Mouse (Mus musculus) forebrain, embryonic 10.5 days (tissue): ENCODE data around the gene Dthd1. TPM values are rescaled to one million over a fixed set of nuclear protein-coding genes. Genes with fewer than 3 reads are reported as not detected.

Experiments
- DNase-seq: peaks from one replicate; pipeline ENCODE4 v3.0.0-alpha.2; 2017; ENCODE audit warnings: low spot score; ENCODE audit errors: extremely low spot score
- H3K27ac ChIP-seq: fragments of 300-500 bp; sonication (generic); 2 replicates; pipeline ENCODE4 v1.5.1; 2016; ENCODE audit warnings: mild to moderate bottlenecking
- H3K27me3 ChIP-seq: fragments of 300-500 bp; sonication (generic); 2 replicates; pipeline ENCODE4 v1.6.1; 2016; ENCODE audit warnings: mild to moderate bottlenecking; ENCODE audit not compliant: poor library complexity, severe bottlenecking
- H3K36me3 ChIP-seq: fragments of 300-500 bp; sonication (generic); replicated peaks from 2 replicates; pipeline ENCODE4 v1.6.1; 2016; ENCODE audit warnings: mild to moderate bottlenecking, moderate library complexity
- H3K4me1 ChIP-seq: fragments of 300-500 bp; sonication (generic); 2 replicates; pipeline ENCODE4 v1.6.1; 2016
- H3K4me3 ChIP-seq: fragments of 300-500 bp; sonication (generic); 2 replicates; pipeline ENCODE4 v1.5.1; 2016; ENCODE audit warnings: mild to moderate bottlenecking, moderate library complexity
- H3K9me3 ChIP-seq: fragments of 300-500 bp; sonication (generic); 2 replicates; pipeline ENCODE4 v1.6.1; 2016; ENCODE audit warnings: mild to moderate bottlenecking, moderate library complexity
- WGBS: fragments of 180-500 bp; shearing (Covaris S2); methylation state at CpG from one replicate; pipeline ENCODE4 v1.1.7; 2016; 5-methylcytosine and 5-hydroxymethylcytosine counted together
- polyA plus RNA-seq: library from polyadenylated mRNA; unstranded; fragments of >200 nt; fragmentation: Nextera tagmentation; extraction: Ambion mirVana; gene quantifications from 2 replicates; pipeline ENCODE4 v1.2.1, GENCODE M21; 2016

Gene Dthd1
- polyA plus RNA-seq, result not detected in 2 replicates

DNA sequence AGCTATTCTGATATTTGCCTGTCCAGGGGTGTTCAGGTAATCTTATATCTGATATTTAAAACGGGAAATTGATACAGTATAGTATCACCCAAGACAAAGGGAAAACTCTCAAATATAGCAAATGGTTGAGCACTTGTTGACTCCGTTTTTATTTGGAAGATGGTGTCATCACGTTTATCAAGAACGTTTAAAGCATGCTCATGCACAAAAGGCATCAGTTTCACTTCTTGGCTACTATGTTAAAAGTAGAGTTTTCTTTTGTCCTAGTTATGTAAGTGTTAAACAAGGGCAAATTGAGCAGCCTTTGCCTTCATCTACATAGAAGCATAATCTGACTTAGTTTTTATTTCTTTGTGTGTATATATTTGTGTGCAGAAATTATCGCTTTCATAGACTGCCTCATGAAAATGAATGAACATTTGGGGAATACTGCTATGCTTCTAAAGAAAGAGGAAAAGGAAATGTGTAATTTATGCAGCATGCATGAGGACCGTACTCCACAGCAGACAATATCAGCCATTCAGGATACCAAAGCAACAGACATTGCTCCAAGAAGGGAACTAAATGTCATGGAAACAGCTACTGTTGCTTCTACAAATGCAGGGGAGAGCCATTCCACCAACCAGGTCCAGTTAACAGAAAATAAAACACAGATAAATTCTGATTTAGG is at the start of gene Dthd1:
TSS of gene Dthd1 (plus strand) at position 422 of the 670 bp plus-strand sequence.
- Histone ChIP-seq H3K27ac (no peak within 1 kb of the TSS), H3K36me3 (no peaks in the 10 kb centered on the region), H3K9me3 (peaks cover 2% of the 10 kb centered on the region; the same call in 1 of the 2 replicates), H3K27me3 (no peaks in the 10 kb centered on the region), H3K4me3 (no peak within 1 kb of the TSS), H3K4me1 (no peaks in the 10 kb centered on the region)
- no peak for DNase-seq
- WGBS, result 88% methylated on average over 6 of the region's 6 CpGs

GRCm38 (mm10) chr5:62764161-62764560 is 49.5 kb upstream of the Dthd1 start:
- 87% methylated on average over 5 of the region's 5 CpGs for WGBS
- no peak overlapping the region for H3K4me3 ChIP-seq
- no peaks in the 10 kb centered on the region for H3K36me3 ChIP-seq
- H3K9me3 ChIP-seq, result no peaks in the 10 kb centered on the region
- no peak for DNase-seq
- peaks cover 8% of the 10 kb centered on the region; the same call in 1 of the 2 replicates for H3K4me1 ChIP-seq
- H3K27me3 ChIP-seq, result peaks cover 24% of the 10 kb centered on the region
- no peak overlapping the region for H3K27ac ChIP-seq

- H3K36me3 ChIP-seq, result no peaks in the 10 kb centered on the region
- H3K27me3 ChIP-seq, result peaks cover 24% of the 10 kb centered on the region
- no peaks in the 10 kb centered on the region for H3K9me3 ChIP-seq
- 21% methylated on average over 5 of the region's 5 CpGs for WGBS
- H3K27ac ChIP-seq, result no peak overlapping the region; the same call in 1 of the 2 replicates
- peaks cover 8% of the 10 kb centered on the region; the same call in 1 of the 2 replicates for H3K4me1 ChIP-seq
- no peak for DNase-seq
- peak overlapping the region; percentile 71 for H3K4me3 ChIP-seq
Observed at GRCm38 (mm10) chr5:62765459-62765783, 48.2 kb upstream of the Dthd1 start.

DNA sequence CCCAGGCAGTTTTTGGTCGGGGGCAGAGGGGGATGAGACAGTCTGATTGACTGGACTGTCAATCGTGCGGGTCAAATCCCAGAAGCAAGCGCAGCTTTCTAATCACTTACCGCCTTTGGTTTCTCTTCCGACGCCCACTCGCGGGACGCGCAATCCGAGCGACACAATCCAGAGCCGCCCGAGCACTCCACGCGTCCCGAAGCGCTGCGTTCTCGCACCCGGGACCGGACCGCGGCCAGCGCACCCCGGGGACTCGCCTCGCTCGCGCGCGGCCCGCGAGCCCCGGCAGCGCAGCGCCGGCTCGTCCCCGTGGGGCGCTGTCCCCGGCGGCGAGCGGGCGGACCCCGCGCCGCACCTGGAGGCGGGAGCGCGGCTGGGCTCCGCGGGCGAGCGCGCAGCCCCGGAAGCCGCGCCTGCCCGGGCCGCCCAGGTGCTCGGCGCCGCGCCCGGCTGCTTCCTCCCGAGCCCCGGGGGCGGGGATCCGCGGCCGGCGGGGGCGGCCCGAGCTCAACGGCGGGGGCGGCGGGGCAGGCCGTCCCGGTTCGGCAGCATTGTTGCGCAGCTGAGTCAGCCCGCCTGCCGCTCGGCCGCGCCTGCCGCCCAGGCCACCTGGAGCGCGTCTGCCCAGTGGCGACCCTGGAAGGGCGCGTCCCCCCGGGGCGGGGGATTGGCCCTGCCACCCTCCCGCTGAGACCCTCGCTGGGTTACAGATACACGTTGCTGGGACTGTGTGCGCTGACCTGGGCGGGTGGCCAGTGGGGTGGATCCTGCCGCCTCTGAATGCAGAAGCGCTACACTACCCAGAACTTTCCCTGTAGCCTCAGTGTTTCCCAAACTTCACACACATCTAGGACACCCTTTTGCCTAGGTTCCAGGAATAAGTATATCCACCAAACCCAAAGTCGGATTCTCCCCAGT is 47.6 kb upstream of the Dthd1 start, which contains the start of gene Arap2:
TSS of gene Arap2 (minus strand) at position 376 of the 918 bp plus-strand sequence.
- H3K4me3 ChIP-seq, result peak within 1 kb of the TSS; percentile 71
- WGBS, result 3% methylated on average over 100 of the region's 106 CpGs
- no peaks in the 10 kb centered on the region for H3K9me3 ChIP-seq
- H3K36me3 ChIP-seq, result no peaks in the 10 kb centered on the region
- DNase-seq, result peak; percentile 17
- peak within 1 kb of the TSS; percentile 78 for H3K27ac ChIP-seq
- H3K4me1 ChIP-seq, result 0 out of 2 replicates have a peak, but pooled peaks cover 4% of the 10 kb centered on the region
- peaks cover 24% of the 10 kb centered on the region for H3K27me3 ChIP-seq

DNA sequence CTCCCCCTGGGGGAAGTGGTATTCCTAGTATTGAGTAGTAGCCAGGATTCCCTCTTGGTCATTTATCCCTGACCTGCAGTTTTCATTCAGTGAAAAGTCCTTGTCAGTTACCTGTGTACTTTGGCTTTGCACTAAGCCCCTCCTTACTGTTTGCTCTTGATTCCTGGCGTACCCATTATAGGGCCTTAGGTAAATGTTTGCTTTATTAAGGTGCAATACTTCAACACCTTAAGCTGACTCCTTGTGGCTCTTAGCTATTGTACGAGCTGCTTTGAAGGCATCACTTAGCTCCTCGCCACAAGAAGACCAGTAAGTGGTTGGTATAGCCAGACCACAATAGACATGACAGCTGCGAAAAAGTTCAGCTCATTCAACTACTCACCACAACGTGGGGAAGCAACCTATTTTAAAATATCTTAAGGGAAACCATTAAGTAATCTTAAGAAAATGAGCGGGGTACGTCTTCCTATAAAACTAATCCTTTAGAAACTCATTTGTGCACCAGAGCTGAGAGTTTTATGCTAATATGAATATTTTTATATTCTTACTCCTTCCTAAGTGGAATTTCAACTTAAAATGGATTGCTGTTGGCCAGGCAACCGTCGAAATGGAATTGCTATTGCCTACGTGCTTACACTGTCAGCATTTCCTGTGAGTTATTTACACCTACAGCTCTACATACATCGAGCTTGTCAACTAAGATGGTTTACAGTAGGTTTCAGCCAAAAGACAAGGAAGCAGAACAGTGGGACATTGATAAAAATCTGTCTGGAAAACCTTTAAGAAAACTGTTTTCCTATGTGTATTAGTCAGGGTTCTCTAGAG is 41.6 kb upstream of the Dthd1 start:
- WGBS, result 90% methylated on average over 11 of the region's 11 CpGs
- Histone ChIP-seq H3K9me3 (no peaks in the 10 kb centered on the region), H3K4me1 (no peaks in the 10 kb centered on the region), H3K27me3 (peaks cover 5% of the 10 kb centered on the region), H3K27ac (no peak overlapping the region), H3K36me3 (no peaks in the 10 kb centered on the region), H3K4me3 (no peak overlapping the region)
- DNase-seq, result no peak

DNA sequence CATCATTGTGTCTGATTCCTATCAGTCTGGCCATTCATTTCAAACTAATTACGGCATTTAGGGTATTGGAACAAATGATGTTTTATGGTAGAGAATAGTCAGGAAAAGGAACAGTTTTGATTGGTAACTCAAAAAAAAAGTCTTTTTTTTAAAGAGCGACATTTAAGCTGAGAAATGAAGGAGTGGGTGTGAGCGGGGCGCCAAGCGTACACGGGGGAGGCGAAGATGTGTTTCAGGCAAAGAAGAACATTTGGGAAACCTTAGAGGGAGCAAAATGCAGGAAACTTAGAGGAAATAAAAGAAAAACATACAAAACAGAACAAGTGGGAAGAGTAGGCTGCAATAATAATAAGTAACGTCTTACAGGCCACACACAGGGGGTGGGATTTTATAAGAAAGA is 35.8 kb upstream of the Dthd1 start:
- 89% methylated on average over 8 of the region's 8 CpGs for WGBS
- Histone ChIP-seq H3K9me3 (no peaks in the 10 kb centered on the region), H3K36me3 (no peaks in the 10 kb centered on the region), H3K4me1 (0 out of 2 replicates have a peak, but pooled peaks cover 5% of the 10 kb centered on the region), H3K27me3 (no peaks in the 10 kb centered on the region), H3K4me3 (no peak overlapping the region), H3K27ac (no peak overlapping the region)
- no peak for DNase-seq

DNA sequence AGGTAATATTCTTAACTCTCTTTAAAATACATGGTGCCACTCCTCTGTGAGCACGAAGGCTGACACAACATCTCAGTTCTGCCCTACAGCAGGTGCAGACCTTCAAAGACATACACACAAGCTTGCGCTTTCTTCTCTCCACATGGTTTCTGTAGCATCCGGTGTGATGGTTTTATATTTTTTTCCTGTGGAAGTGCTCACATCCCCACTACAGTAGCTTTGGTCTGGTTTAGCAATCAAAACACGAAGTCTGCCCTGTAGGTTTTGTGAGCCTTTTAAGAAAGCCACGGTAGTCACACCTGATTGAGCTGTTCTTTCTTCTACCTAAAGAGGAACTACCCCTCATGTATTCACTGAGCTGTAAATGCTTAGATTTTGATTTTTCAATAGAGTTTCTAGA is 34.9 kb upstream of the Dthd1 start:
- Histone ChIP-seq H3K4me3 (no peak overlapping the region), H3K27ac (no peak overlapping the region), H3K36me3 (no peaks in the 10 kb centered on the region), H3K27me3 (no peaks in the 10 kb centered on the region), H3K9me3 (no peaks in the 10 kb centered on the region), H3K4me1 (0 out of 2 replicates have a peak, but pooled peaks cover 5% of the 10 kb centered on the region)
- no peak for DNase-seq
- 82% methylated on average over 5 of the region's 5 CpGs for WGBS

GRCm38 (mm10) chr5:62786809-62787208 is 26.8 kb upstream of the Dthd1 start:
- Histone ChIP-seq H3K9me3 (no peaks in the 10 kb centered on the region), H3K4me1 (no peaks in the 10 kb centered on the region), H3K27me3 (no peaks in the 10 kb centered on the region), H3K36me3 (no peaks in the 10 kb centered on the region), H3K4me3 (no peak overlapping the region), H3K27ac (no peak overlapping the region)
- no peak for DNase-seq
- WGBS, result 87% methylated on average over 3 of the region's 3 CpGs

GRCm38 (mm10) chr5:62790921-62791564 is 22.6 kb upstream of the Dthd1 start:
- Histone ChIP-seq H3K27ac (no peak overlapping the region), H3K4me1 (no peaks in the 10 kb centered on the region), H3K27me3 (no peaks in the 10 kb centered on the region), H3K9me3 (no peaks in the 10 kb centered on the region), H3K4me3 (no peak overlapping the region), H3K36me3 (no peaks in the 10 kb centered on the region)
- 94% methylated on average over 5 of the region's 5 CpGs for WGBS
- no peak for DNase-seq

DNA sequence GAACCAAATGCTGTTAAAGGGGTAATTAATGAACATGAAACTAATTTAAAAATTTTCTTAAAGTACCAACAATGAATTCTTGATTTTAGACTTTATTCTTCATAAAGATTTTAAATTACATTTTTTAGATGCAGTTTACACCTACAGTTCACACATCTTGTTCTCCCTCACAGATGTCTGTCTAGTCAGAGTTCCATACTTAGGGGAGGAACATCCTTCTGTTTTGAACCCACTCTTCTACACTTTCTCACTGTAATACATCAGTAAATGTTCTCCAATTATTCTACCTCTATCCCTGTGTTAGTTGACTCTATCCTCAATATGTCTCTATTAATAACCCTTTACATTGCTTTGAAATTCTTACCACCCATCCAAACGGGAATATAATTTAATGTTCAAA is 20.8 kb upstream of the Dthd1 start:
- Histone ChIP-seq H3K27ac (no peak overlapping the region), H3K4me3 (no peak overlapping the region), H3K36me3 (no peaks in the 10 kb centered on the region), H3K4me1 (no peaks in the 10 kb centered on the region), H3K27me3 (no peaks in the 10 kb centered on the region), H3K9me3 (no peaks in the 10 kb centered on the region)
- DNase-seq, result no peak
- 92% methylated on average over 1 of the region's 1 CpGs for WGBS

DNA sequence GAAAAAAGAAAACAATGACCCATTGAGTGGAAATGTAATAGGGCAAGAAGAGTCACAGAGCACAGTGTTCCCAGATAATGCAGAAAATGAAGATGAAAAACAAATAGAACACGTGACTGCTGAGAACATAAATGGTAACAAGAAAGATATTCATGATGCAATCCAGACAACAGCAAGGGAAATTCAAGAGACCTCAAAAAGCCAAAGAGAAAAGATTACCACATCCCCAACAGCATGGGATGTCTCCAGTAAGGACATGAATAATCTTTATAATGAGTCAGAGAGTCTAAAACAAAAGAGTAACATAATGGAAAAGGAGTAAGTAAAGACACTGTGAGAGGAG is 420 bp downstream of the Dthd1 start:
- Histone ChIP-seq H3K27me3 (no peaks in the 10 kb centered on the region), H3K27ac (no peak overlapping the region), H3K4me3 (no peak overlapping the region), H3K36me3 (no peaks in the 10 kb centered on the region), H3K4me1 (no peaks in the 10 kb centered on the region), H3K9me3 (no peaks in the 10 kb centered on the region)
- DNase-seq, result no peak
- WGBS, result 66% methylated on average over 1 of the region's 1 CpGs

DNA sequence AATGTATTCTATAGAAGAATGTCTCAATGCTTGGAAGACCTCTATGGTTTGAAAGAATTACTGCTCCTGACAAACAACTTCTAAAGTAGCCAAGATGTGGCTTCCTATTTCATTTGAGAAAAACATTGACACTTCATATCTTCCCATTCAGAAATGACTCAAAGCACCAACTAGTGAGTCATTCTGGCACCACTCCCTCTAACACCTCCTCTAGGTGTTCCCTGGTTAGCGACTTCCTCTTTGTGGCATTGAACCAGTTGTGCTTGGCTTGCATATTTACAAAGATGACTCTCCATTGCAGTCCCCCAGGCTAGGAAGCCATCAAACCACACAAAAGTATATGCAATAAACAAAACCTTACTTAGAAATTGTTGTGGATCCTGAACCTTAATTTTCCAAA is 2.1 kb downstream of the Dthd1 start:
- H3K27ac ChIP-seq, result no peak overlapping the region
- WGBS, result 85% methylated on average over 1 of the region's 1 CpGs
- H3K9me3 ChIP-seq, result no peaks in the 10 kb centered on the region
- no peak overlapping the region for H3K4me3 ChIP-seq
- no peak for DNase-seq
- H3K36me3 ChIP-seq, result no peaks in the 10 kb centered on the region
- no peaks in the 10 kb centered on the region for H3K4me1 ChIP-seq
- H3K27me3 ChIP-seq, result no peaks in the 10 kb centered on the region
